Mouse (Mus musculus) E14TG2a.4 (cell line): ENCODE measurements around the gene Hao1.
A peak's percentile ranks its signal among the peaks of the same experiment; 100 is the strongest.

Experiments used
- H3K27me3 ChIP-seq: 2 replicates; pipeline ENCODE4 v1.6.1; 2014; ENCODE audit warnings: low read length, control low read depth; ENCODE audit not compliant: insufficient read depth
- H3K36me3 ChIP-seq: 2 replicates; pipeline ENCODE4 v1.6.1; 2014; ENCODE audit warnings: low read length, control low read depth; ENCODE audit not compliant: insufficient read depth
- H3K4me1 ChIP-seq: replicated peaks from 2 replicates; pipeline ENCODE4 v1.6.1; 2014; ENCODE audit warnings: low read depth, low read length, control low read depth
- H3K4me3 ChIP-seq: replicated peaks from 2 replicates; pipeline ENCODE4 v1.5.1; 2014; ENCODE audit warnings: mild to moderate bottlenecking, low read length
- H3K9me3 ChIP-seq: 2 replicates; pipeline ENCODE4 v1.6.1; 2014; ENCODE audit warnings: low read length, control low read depth
- CTCF ChIP-seq: conservative IDR thresholded peaks from 2 replicates; pipeline ENCODE4 v1.5.1; 2014; ENCODE audit warnings: low read length
- NANOG ChIP-seq: IDR thresholded peaks from 2 replicates; pipeline ENCODE4 v1.6.1; 2014; ENCODE audit warnings: borderline replicate concordance, low read length, mixed read lengths
- POU5F1 ChIP-seq: IDR thresholded peaks from 2 replicates; pipeline ENCODE4 v1.6.1; 2014; ENCODE audit warnings: low read length, borderline replicate concordance

Gene Hao1

DNA sequence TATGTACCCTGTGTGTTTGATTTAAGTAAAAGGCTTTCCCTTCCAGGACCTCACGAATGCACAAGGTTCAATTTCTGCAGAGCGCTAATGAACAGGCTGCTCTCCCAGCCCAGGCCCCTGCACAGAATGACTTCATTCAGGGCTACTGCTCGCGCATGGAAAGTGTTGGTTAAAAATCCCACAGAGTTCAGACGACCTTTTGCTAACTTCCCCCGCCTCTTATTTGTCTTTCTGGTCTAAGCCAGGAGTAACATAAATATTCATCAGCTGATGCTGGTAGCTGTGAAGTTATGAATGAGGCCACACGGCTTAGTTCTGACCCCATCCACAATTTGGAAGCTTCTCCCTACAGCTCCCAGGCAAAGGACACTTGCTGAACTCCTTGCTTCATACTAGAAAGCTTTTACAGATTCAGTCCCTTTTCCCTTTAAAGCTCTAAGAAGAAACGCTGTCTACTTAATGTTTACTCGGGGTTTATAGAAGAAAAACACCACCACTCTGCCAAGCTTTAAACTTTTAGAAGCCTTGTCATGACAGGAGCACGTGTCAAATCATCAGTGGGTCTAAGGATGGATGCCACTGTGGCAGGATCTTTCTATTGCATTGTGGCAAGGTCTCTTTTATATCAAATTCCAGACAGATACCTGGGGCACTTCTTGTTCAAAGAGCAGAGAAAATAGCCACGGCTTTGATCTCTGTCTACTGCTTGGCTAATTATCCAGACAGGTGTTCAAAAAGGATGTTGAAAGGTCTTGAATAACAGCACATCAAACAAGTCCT is 67.9 kb downstream of the Hao1 start:
- TF ChIP-seq NANOG (no peak), CTCF (no peak), POU5F1 (no peak)
- Histone ChIP-seq H3K27me3 (no peaks in the 10 kb centered on the region), H3K4me3 (no peak overlapping the region), H3K4me1 (no peaks in the 10 kb centered on the region), H3K9me3 (no peaks in the 10 kb centered on the region), H3K36me3 (no peaks in the 10 kb centered on the region)

- Histone ChIP-seq H3K4me1 (no peaks in the 10 kb centered on the region), H3K27me3 (no peaks in the 10 kb centered on the region; the same call in 1 of the 2 replicates), H3K36me3 (no peaks in the 10 kb centered on the region), H3K9me3 (no peaks in the 10 kb centered on the region), H3K4me3 (no peak overlapping the region)
- no peak for TF ChIP-seq POU5F1
- peak; percentile 27 for TF ChIP-seq CTCF
These were observed 71.5 kb downstream of the Hao1 start for GRCm38 (mm10) chr2:134482683-134483082.

DNA sequence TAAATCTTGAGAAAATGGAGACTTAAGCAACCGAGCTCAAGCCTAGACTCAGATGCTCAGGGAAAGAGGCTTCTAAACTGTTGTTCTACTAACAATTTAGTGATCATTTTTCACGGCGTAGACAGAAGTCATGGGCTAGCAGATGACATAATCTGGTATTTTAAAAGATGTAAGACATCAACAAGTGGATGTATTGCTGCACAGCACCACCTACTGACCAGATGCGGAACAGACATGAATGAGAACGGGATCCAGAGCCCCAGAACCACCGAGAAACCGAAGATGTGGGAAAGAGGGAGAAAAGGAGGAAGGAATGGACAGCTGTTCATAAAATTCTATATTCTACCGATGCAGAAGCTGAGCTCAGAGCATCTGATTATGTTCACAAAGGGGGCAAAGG is 72.4 kb downstream of the Hao1 start:
- TF ChIP-seq CTCF (peak; percentile 63), NANOG (no peak)
- Histone ChIP-seq H3K27me3 (no peaks in the 10 kb centered on the region; the same call in 1 of the 2 replicates), H3K4me3 (no peak overlapping the region), H3K4me1 (no peaks in the 10 kb centered on the region), H3K9me3 (no peaks in the 10 kb centered on the region), H3K36me3 (no peaks in the 10 kb centered on the region)

GRCm38 (mm10) chr2:134481174-134481573 is 73.0 kb downstream of the Hao1 start:
- Histone ChIP-seq H3K4me3 (no peak overlapping the region), H3K27me3 (no peaks in the 10 kb centered on the region; the same call in 1 of the 2 replicates), H3K9me3 (no peaks in the 10 kb centered on the region), H3K36me3 (no peaks in the 10 kb centered on the region), H3K4me1 (no peaks in the 10 kb centered on the region)
- no peak for TF ChIP-seq CTCF
- TF ChIP-seq POU5F1, result no peak
- no peak for TF ChIP-seq NANOG

- no peaks in the 10 kb centered on the region for H3K36me3 ChIP-seq
- TF ChIP-seq CTCF (no peak), POU5F1 (no peak), NANOG (no peak)
- 0 out of 2 replicates have a peak, but pooled peaks cover 4% of the 10 kb centered on the region for H3K27me3 ChIP-seq
These were observed 89.0 kb downstream of the Hao1 start for GRCm38 (mm10) chr2:134465132-134465531.

GRCm38 (mm10) chr2:134462321-134462720 is 91.8 kb downstream of the Hao1 start:
- H3K27me3 ChIP-seq, result 0 out of 2 replicates have a peak, but pooled peaks cover 4% of the 10 kb centered on the region
- H3K4me1 ChIP-seq, result 0 out of 2 replicates have a peak, but pooled peaks cover 4% of the 10 kb centered on the region
- no peak overlapping the region for H3K4me3 ChIP-seq
- H3K36me3 ChIP-seq, result no peaks in the 10 kb centered on the region
- H3K9me3 ChIP-seq, result no peaks in the 10 kb centered on the region
- TF ChIP-seq CTCF (no peak), POU5F1 (no peak), NANOG (no peak)

More at GRCm38 (mm10) chr2:134465132-134465531, 89.0 kb downstream of the Hao1 start:
- H3K4me1 ChIP-seq, result no peaks in the 10 kb centered on the region
- no peak overlapping the region for H3K4me3 ChIP-seq
- no peaks in the 10 kb centered on the region for H3K9me3 ChIP-seq

DNA sequence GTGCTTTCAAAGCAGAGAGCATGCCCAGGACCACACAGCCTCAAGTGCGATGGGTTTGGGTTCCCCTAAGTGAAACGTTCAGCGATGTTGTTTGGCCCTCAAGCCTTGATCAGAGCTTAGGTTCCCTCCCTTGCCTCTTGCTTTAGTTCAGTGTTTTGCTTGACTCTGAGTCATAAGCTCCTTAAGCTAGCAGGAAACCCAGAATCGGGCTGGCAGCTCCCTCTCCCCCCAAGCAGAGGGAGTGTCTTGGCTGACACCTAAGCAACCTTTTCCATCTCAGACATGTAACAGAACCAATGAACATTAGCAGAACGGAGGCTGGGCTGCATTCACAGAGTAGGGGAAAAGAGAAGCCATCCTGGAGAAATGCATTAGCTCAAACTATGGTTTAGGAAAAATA is 93.3 kb downstream of the Hao1 start:
- H3K36me3 ChIP-seq, result no peaks in the 10 kb centered on the region
- TF ChIP-seq CTCF (no peak), NANOG (no peak), POU5F1 (no peak)
- H3K9me3 ChIP-seq, result no peaks in the 10 kb centered on the region
- H3K4me1 ChIP-seq, result peaks cover 12% of the 10 kb centered on the region
- H3K27me3 ChIP-seq, result 0 out of 2 replicates have a peak, but pooled peaks cover 4% of the 10 kb centered on the region
- H3K4me3 ChIP-seq, result no peak overlapping the region

- H3K36me3 ChIP-seq, result no peaks in the 10 kb centered on the region
- H3K27me3 ChIP-seq, result 0 out of 2 replicates have a peak, but pooled peaks cover 4% of the 10 kb centered on the region
- H3K4me3 ChIP-seq, result no peak overlapping the region
- H3K9me3 ChIP-seq, result no peaks in the 10 kb centered on the region
- TF ChIP-seq CTCF (no peak), POU5F1 (no peak), NANOG (peak; percentile 88)
- peaks cover 26% of the 10 kb centered on the region for H3K4me1 ChIP-seq
These were observed 98.1 kb downstream of the Hao1 start for GRCm38 (mm10) chr2:134456065-134456505.
